Mouse (Mus musculus) kidney, postnatal 4 days (tissue): Measurements from ENCODE around the gene Hspd1.
"Not testable (repeated sequence)": the region's sequence is repeated elsewhere in the genome, so short reads cannot be mapped to it uniquely, and the experiment has no call there.

Experiments
- DNase-seq, 2 experiments: peaks; one replicate each; pipeline ENCODE4 v3.0.0; 2021; ENCODE audit warnings: mixed read lengths in 2 of 2

Hspd1 gene

DNA sequence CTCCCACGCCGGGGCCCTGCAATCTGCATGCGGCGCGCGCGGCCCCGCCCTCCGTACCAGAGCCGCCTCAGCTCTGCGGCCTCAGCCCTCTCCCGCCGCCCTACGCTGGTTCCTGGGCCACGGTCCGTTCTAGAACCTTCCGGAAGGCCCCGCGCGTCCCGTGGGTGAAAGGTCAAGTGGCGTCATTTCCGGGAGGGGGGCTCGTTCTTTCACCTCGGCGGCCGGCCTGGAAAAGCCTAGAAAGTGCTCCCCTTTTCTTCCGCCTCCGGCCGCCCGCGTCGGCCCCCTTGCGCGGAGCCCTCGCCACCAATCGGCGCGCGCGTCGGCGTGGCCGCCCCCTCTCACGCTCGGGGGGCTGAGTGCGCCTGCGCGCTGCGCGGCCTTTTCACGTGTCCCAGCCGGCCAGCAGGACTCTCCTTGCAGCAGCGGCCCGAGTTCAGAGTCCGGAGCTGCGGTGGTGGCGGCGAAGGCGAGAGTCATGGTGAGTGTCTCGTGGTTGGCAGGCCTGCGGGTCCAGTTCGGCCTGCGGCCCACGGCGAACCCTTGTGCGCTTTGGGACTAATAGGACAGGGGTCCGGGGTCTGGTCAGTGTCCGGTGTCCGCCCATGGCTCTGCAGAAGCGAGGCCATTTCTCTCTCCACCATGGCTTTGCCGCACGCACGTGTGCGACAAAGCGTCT is at the start of gene Hspd1, which contains the start of gene Hspe1:
Gene Hspd1 (minus strand): TSS at position 312 of the 679 bp plus-strand sequence.
Gene Hspe1 (plus strand): TSS at position 201 of the 679 bp plus-strand sequence.
- peak; percentile 99 to 100 for DNase-seq

DNA sequence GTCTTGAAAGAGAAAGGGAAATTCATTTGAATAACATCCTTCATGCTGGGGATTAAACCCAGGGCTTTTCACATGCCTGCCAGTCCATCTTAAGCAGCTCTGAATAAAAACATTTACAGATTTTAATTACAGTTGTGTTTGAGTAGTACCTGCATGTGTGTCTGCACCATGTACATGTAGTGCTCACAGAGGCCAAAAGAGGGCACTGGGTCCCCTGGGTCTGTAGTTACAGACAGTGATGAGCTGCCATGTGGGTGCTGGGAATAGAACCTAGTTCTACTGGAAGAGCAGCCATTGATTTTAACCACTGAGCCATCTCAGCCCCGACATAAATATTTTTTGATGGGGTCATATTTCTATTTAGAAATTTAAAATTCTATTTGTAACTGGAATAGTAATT is 47.8 kb upstream of the Hspd1 start:
- DNase-seq: no peak

DNA sequence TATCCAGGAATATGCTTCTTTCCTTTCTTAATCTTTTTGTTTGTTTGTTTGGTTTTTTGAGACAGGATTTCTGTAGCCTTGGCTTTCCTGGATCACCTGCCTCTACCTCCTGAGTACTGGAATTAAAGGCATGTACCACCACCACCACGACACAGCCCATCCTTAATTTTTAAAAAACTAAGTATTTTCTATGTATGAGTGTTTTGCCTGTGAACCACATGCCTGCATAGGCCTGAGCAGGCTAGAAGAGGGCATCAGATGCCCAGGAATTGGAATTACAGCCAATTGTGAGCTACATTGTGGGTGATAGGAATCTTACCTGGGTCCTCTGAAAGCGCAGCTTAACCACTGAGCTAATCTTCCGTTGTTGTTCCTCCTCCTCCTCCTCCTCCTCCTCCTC is 46.3 kb upstream of the Hspd1 start:
- DNase-seq: no peak

DNA sequence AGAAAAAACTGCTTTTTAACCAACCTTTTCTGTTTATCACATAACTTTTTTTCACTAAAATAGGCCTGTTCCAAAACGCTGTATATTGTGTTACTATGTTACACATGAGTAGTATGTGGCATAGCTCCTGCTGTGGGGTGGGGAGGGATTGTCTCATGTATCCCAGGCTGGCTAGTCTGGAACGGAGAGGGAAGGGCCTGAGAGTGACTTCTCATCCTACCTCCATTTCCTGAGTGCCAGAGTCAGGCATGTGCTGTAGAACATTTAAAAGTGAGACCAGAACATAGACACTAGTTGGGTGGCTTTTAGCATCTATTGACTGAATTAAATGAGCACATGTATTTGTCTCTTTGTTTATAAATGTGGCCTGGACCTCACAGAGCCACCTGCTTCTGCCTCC is 45.1 kb upstream of the Hspd1 start:
- DNase-seq: no peak

DNA sequence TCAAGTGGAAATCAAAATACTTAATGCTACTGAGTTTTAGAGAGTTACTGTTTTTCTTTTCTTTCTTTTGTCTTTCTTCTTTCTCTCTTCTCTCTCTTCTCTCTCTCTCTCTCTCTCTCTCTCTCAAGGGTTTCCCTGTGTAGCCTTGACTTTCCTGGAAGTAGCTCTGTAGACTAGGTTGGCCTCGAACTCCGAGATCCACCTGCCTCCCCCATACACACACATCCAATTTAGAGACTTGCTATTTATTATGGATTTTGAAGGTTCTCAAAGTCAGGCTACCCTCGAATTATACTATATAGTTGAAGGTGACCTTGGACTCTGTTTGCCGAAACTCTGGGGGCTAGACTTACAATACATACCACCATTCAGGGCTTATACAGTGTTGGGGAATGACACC is 44.3 kb upstream of the Hspd1 start:
- DNase-seq: no peak

DNA sequence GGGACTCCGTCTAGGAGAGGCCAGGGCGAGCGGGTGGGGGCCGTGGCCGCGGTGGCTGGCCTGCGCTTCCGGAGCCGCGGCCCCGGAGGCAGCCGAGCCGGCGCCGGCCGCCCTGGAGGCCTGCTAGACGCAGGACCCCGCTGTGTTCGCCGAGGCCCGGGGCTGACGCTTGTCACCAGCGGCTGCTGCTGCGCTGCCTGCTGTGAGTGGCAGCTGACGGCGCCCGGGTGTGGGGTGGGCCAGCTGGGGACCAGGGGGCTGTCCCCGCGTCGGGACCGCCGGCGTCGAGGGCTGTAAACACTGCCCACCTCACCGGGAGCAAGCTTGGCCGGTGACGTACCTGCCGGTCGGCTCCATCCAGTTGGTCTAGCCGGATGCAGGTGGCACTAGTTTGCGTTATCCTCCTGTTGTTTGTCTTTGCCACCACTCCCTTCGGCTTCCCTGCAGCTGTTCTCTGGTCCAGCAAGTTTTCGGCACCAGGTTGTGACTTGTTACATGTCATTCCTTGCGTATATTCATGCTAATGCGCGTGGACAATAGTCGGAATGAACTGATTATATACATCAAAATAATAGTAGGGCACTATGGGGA is 43.5 kb upstream of the Hspd1 start:
- no peak for DNase-seq

DNA sequence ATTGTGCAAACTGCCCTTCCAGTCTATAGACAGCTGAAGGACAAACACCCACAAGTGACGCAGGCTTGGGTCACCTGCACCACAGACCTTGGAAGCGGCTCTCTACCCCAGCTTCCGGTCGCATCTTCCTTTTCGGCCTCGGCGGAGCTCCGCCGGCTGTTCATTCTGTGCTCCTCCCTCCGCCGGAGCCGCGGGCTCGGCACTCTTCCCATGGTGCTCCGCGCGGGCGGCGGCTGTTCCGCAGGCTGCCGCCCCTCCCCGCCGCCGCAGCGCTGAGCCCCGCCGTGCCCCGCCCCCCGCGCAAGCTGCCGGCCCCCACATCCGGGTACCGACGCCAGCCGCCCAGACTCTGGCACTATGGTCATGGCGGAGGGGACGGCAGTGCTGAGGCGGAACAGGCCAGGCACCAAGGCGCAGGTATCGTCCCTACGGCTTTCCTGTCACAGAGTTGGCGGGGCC is 42.9 kb upstream of the Hspd1 start, which contains the start of gene Mob4:
Gene Mob4 (plus strand): TSS at position 289 of the 459 bp plus-strand sequence.
- DNase-seq: peak; percentile 96 to 97

DNA sequence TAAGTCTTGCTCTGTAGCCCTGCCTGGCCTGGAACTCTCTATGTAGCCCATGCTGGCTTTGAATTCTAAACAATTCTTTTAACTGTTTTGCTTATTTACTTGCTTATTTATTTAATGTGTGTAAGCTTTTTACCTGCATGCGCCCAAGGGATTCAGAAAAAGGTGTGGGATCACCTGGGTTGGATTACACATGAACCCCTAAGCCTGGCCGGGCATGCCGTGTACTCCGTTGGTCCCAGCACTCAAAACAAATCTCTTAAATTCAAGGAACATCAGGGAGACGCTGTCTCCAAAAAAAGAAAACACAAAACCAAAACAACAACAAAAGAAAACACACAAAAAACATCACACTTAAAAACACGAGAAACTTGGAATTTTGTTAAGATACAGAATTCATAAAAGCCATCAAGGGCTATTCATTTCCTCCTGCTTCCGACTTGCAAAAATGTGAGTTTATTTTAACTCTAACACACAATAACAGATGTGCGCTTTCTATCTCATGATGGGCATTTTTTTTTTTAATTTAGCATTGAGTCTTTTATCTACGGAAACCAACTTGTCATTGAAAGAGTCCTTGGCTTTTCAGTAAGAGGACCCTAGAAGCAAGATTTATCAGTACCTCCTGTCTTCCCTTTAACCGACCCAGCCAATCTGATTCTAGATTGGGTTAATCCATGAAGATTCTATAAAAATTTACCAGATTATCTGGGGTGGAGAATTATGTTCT is 42.3 kb upstream of the Hspd1 start:
- no peak for DNase-seq

DNA sequence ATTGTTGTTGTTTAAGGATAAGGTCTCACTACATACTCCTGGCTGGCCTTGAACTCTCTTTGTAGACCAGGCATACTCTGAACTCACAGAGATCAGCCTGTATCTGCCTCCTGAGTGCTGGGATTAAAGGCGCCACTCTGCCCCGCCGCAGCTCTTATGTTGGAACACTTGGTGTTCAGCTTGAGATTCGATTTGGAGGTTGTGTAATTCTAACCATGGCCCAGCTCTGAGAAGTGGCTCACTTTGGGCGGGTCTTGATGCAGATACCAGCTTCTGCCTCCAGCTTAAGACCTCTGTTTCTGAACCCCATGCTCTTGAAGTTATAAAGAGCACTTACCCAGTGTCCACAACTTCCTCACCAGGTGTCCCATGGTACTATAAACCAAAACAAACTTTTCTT is 41.7 kb upstream of the Hspd1 start:
- no peak for DNase-seq

DNA sequence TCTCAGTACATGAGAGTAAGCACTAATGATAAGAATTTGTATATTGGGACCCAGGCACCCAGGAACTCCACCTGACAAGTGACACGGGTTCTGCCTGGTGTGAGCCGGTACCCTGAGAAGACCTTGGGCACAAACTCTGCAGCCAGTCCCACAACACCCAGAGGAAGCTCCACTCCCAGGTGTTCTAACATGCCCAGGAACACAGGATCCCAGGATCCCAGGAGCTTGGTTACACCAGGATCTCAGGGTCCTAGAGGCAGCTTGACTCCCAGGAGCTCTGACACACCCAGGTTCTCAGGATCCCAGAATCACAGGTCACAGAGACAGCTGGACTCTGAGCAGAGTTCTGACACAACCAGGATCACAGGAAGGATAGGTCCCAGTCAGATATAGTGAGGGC is 36.1 kb upstream of the Hspd1 start:
- not testable (repeated sequence) for DNase-seq

DNA sequence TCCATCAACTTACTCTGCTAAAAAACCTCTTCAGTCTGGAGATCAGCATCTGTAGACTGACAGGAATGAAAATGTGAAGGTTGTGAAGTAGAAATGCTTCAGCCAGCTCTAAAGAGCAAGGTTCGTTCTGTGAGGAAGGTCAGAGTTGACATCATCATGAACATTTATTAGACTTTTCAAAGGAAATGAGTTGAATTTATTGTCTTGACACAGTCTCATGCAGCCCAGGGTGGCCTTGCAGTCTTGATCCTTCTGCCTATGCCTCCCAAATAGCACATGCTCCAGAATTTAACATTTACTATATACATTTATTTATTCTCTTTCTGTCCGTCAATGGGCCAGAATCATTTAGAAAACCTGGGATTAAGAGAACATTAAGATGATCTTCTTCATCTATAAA is 35.5 kb upstream of the Hspd1 start:
- DNase-seq: no peak

DNA sequence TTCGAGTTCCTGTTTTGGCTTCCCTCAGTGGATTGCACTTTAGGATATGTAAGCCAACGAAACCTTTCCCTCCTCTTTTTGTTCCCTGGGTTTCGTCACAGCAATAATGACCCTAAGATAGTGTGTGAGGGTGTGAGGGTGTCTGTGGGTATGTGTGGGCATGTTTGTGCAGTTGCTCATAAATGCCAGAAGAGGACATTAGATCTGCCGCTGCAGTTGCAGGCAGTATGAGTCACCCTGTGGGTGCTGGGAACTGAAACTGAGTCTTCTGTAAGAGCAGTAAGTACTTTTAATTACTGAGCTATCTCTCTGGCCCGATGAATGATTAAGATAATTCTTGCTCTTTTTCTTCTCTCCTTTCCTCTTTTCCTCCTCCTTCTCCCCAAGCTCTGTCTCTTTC is 35.0 kb upstream of the Hspd1 start:
- no peak for DNase-seq

DNA sequence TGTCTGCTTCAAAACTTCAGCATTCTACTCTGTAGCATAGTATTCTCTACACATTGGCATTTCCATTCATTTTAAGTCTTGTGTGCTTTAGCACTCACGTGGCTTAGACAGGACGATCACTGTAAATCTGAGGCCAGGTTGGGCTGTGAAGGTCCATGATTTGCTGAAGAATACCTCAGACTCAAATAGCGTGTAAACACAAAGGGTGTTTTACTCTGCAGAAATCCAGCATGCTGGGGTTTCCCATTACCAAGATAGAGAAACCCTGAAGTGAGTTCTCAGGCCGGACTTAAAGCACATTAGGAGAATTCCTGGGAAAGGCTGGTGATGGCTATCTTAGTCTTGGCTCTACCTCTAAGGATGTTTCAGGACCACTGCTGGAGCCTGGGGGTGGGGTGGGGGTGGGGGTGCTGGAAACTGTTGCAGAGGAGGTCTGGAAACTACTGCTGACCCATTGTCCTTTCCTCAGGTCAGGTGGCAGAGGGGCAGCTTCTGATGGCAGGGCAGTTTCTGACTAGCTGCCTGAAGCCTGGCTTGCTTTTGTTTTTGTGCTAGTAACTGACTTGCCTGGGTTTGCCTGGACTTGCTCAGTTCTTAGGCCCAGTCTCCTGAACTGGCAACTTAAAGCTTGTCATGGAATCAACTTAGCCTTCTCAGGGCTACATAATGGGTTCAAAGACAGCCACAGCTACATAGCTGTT is 21.2 kb upstream of the Hspd1 start:
- DNase-seq: no peak

DNA sequence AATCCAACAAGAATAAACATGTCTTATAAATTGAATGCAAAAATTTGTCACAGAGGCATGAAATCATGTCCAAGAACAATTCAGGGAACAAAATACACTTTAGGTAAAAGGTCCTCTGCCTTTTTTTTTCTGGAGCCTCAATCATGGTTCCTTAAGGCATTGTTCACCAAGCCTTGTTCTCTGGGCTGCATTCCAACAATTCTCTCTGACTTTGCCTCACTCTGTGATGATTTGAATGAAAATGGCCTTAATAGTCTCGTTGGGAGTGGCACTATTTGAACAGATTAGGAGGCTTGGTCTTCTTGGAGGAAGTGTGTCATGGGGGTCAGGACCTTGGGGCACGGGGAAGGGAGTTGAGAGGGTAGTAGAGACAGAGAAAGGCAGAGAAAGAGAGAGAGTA is 20.4 kb upstream of the Hspd1 start:
- DNase-seq: no peak

DNA sequence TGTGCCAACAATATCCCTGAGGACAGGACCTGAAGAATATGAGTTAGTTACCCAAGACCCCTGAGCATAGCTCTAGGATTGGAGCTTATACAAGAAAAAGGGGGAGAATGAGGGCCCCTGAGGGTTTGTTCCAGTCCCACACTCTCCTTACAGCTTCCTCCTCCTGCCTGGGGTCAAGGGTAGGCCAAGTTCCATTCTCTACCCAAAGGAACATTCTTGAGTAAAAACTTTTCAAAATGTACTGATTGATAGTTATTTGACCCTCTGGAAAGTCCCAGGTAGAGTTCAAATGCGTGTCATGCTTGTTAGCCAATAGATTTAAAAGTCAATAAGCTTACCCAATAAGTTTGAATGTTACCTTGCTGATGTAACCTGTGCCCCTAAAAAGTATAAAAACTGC is 19.6 kb upstream of the Hspd1 start:
- no peak for DNase-seq

DNA sequence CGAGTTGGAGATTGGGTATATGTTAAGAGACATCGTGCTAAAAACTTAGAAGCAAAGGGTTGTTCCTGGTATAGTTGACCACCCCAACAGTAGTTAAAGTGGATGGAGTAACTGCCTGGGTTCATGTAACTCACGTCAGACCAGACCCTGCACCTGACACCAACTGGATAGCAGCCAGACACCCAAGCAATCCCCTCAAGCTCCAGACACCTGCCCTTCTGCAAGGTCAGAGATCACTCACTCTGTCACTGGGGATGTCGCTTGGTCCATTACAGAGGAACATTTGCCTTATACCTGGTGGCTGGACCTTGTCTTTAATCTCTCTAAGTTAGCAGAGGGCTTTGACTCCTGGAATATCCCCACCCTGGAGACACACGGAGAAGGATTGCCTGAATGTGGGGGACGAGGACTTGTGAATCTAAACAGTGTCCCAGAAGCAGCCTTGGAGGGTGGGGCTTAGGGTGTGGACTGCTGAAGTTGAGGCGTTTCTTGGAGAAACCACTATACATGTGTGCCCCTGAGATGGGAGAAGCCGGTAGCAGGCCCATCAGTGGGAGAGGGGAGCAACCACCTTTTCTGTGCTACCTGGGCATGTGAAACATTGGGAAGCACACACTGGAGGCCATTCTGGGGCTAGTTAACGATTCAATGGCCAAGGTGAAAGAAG is 19.0 kb upstream of the Hspd1 start:
- no peak for DNase-seq

DNA sequence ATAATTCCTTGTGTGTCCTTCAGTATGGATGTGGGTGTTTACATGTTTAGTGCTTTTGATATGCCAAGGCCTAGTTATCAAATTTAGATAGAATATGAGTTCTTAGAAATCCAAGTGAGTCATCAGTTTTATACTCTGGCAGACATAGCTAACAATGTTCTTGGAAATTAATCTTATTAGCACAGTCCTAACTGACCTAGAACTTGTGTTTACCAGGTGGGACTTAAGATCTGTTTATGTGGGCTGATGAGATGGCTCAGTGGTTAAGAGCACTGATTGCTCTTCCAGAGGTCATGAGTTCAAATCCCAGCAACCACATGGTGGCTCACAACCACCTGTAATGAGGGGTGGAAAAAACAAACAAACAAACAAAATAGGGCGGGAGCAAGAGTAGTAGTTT is 4.4 kb upstream of the Hspd1 start:
- DNase-seq: no peak

DNA sequence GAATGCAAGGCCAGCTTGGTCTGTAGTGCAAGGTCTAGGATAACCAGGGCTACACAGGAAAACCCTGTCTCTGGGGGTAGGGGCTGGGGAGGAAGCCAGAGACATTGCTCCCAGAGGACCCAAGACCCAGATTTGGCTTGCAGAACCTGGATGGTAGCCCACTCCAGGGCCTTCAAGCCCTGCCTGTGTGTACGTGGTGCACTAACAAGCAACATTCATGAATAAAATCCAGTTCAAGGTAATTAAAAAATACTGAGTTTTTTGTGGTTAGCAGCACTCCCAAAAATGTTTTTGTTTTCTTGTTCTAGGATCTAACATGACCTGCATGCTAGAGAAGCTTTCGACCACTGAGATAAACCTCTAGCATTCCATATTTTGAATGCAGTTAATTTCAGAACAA is 4.0 kb upstream of the Hspd1 start:
- no peak for DNase-seq

DNA sequence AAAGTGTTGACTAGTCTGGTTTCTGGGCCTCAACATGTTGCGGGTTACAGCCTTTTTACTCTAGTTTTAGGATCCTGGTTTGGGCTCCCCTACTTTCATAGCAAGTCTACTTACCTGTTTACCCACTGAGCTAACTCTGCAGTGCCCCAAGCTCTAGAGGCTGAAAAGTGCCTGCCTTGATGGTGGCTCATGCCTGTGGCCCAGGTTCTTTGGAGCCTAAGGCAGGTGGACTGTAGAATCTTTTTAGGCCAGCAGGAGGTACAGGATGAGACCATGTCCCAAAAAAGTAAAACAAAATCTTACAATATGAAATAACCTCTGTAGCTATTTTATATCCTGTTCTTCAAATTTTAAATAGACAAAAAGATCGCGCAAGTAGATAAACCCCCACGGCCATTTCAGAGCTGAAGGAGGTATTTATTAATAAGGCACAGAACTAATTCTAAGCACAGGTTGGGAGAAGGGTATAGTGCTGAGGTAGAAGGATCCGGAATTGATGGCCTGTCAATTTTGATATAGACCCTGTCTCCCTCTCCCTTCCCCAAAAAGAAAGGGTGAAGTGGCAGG is 1.5 kb upstream of the Hspd1 start:
- no peak for DNase-seq

DNA sequence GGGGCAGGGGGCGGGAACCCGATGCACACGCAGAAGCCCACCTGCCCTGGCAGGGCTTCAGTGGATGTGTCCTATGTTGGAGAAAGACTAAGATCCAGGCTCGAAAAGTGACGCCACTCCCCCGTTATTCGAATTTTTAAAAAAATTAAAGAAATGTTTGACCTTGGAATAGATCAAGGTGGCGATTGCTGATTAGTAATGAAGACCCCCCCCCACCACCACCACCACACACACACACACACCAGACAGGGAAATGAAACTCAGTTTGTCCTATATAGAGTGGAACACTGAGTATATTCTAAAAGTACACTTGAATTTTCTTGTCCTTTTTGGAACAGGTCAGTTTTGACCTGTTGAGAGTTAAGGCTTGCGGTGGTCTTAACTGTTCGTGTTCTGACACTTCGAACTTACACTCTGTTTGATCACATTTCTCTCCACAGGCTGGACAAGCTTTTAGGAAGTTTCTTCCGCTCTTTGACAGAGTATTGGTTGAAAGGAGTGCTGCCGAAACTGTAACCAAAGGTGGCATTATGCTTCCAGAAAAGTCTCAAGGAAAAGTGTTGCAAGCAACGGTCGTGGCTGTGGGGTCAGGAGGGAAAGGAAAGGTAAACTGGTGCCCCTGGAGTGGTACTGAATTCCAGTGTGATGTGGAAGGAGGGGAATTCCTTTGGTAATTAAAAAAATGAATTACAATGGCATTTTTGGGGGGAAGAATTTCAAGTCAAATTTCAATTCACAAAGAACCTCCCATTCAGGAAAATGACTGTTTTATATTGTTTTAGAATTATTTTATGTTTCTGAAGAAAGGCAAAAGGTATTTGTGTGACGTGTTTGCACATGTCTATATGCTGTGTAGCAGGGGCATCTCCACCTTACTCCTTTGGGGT is 811 bp upstream of the Hspd1 start:
- no peak for DNase-seq

DNA sequence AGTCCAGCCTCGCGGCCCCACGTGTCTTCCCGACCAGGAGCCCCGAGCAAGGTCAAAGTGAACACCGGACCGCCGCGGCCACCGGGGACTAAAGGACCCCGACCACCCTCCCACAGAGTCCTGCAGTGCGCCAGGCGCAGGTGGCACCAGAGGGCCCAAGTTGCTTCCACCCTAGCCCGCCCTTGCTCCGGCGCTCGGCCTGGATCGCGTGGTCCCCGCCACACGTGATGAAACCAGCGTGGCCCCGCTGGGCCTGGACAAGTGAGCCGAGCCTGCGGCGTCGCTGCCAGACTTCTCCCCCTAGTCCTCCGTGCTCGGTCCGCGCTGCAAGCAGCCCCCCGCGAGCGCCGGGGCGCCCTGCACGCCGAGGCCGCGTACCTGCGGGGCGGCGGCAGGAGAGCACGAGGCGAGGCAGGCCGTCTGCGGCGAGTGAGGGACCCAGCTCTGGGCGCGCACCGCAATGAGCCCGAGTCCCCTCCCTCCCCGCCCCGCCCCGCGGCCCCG is 590 bp downstream of the Hspd1 start:
- DNase-seq: peak; percentile 75 to 86
